Mouse (Mus musculus): ENCODE measurements at regions not wholly inside any gene's neighbourhood (a gene's known extent, or its start where the extent isn't known, plus 50 kb on each side); places are given as distances from the start of the nearest gene placed in this dataset.

GRCm38 (mm10) chr1:124156832-124157231 is 111.5 kb upstream of the Dpp10 start:
- TF ChIP-seq ZNF384 (IDR thresholded peaks at IDR 0.05; ENCODE audit: low read depth, low read length) (no peak), HCFC1 (IDR thresholded peaks at IDR 0.05; ENCODE audit: borderline replicate concordance, insufficient read depth, low read length) (no peak), CHD2 (IDR thresholded peaks at IDR 0.05; ENCODE audit: low read depth, low read length) (no peak), MAFK (IDR thresholded peaks at IDR 0.05; ENCODE audit: insufficient read depth, low read depth, low read length) (no peak), ZC3H11A (IDR thresholded peaks at IDR 0.05; ENCODE audit: borderline replicate concordance, low read depth, low read length) (no peak)
- no peaks in the 10 kb centered on the region for H3K36me3 ChIP-seq (ENCODE audit: control insufficient read depth, insufficient read depth, low read length, poor library complexity, severe bottlenecking)

GRCm38 (mm10) chr1:124152101-124152500 is 106.7 kb upstream of the Dpp10 start:
- in situ Hi-C loops (cut with MboI; ENCODE audit: low sequenced_read_pairs in 2 of 2, unreplicated experiment in 2 of 2): no loop called here
- Histone ChIP-seq H3K9me3 (ENCODE audit: control insufficient read depth, insufficient read depth, low read depth, low read length) (no peaks in the 10 kb centered on the region), H3K4me3 (ENCODE audit: insufficient read depth in 1 of 2, low read depth in 1 of 2, low read length in 2 of 2, poor library complexity in 1 of 2, severe bottlenecking in 1 of 2) (no peak overlapping the region), H3K4me1 (ENCODE audit: control insufficient read depth in 2 of 2, insufficient read depth in 2 of 2, low read length in 2 of 2, poor library complexity in 1 of 2) (no peaks in the 10 kb centered on the region), H3K27ac (ENCODE audit: insufficient read depth, low read depth, low read length, poor library complexity, severe bottlenecking) (no peak overlapping the region), H3K36me3 (ENCODE audit: control insufficient read depth, insufficient read depth, low read length, poor library complexity, severe bottlenecking) (no peaks in the 10 kb centered on the region), H3K9ac (ENCODE audit: insufficient read depth, low read depth, low read length, poor library complexity, severe bottlenecking) (no peak overlapping the region)
- no peak for TF ChIP-seq HCFC1 (IDR thresholded peaks at IDR 0.05; ENCODE audit: borderline replicate concordance, insufficient read depth, low read length)
- TF ChIP-seq ZC3H11A (IDR thresholded peaks at IDR 0.05; ENCODE audit: borderline replicate concordance, low read depth, low read length): no peak
- TF ChIP-seq MAFK (IDR thresholded peaks at IDR 0.05; ENCODE audit: insufficient read depth, low read depth, low read length): no peak
- no peak for TF ChIP-seq CHD2 (IDR thresholded peaks at IDR 0.05; ENCODE audit: low read depth, low read length)
- no peak for TF ChIP-seq ZNF384 (IDR thresholded peaks at IDR 0.05; ENCODE audit: low read depth, low read length)
- DNase-seq (ENCODE audit: low read depth, low spot score): no peak

More at GRCm38 (mm10) chr1:124156832-124157231, 111.5 kb upstream of the Dpp10 start:
- Histone ChIP-seq H3K4me1 (ENCODE audit: control insufficient read depth in 2 of 2, insufficient read depth in 2 of 2, low read length in 2 of 2, poor library complexity in 1 of 2) (no peaks in the 10 kb centered on the region), H3K9ac (ENCODE audit: insufficient read depth, low read depth, low read length, poor library complexity, severe bottlenecking) (no peak overlapping the region), H3K9me3 (ENCODE audit: control insufficient read depth, insufficient read depth, low read depth, low read length) (no peaks in the 10 kb centered on the region), H3K27ac (ENCODE audit: insufficient read depth, low read depth, low read length, poor library complexity, severe bottlenecking) (no peak overlapping the region), H3K4me3 (ENCODE audit: insufficient read depth in 1 of 2, low read depth in 1 of 2, low read length in 2 of 2, poor library complexity in 1 of 2, severe bottlenecking in 1 of 2) (no peak overlapping the region)
- in situ Hi-C loops (cut with MboI; ENCODE audit: low sequenced_read_pairs in 2 of 2, unreplicated experiment in 2 of 2): no loop called here
- no peak for DNase-seq (ENCODE audit: low read depth, low spot score)

GRCm38 (mm10) chr1:124148590-124148989 is 103.2 kb upstream of the Dpp10 start:
- TF ChIP-seq ZNF384 (IDR thresholded peaks at IDR 0.05; ENCODE audit: low read depth, low read length) (no peak), ZC3H11A (IDR thresholded peaks at IDR 0.05; ENCODE audit: borderline replicate concordance, low read depth, low read length) (no peak), HCFC1 (IDR thresholded peaks at IDR 0.05; ENCODE audit: borderline replicate concordance, insufficient read depth, low read length) (no peak), MAFK (IDR thresholded peaks at IDR 0.05; ENCODE audit: insufficient read depth, low read depth, low read length) (no peak), CHD2 (IDR thresholded peaks at IDR 0.05; ENCODE audit: low read depth, low read length) (no peak)
- no peak overlapping the region for H3K27ac ChIP-seq (ENCODE audit: insufficient read depth, low read depth, low read length, poor library complexity, severe bottlenecking)
- H3K4me1 ChIP-seq (ENCODE audit: control insufficient read depth in 2 of 2, insufficient read depth in 2 of 2, low read length in 2 of 2, poor library complexity in 1 of 2): no peaks in the 10 kb centered on the region
- H3K9me3 ChIP-seq (ENCODE audit: control insufficient read depth, insufficient read depth, low read depth, low read length): no peaks in the 10 kb centered on the region
- H3K36me3 ChIP-seq (ENCODE audit: control insufficient read depth, insufficient read depth, low read length, poor library complexity, severe bottlenecking): no peaks in the 10 kb centered on the region
- no peak overlapping the region for H3K9ac ChIP-seq (ENCODE audit: insufficient read depth, low read depth, low read length, poor library complexity, severe bottlenecking)
- H3K4me3 ChIP-seq (ENCODE audit: insufficient read depth in 1 of 2, low read depth in 1 of 2, low read length in 2 of 2, poor library complexity in 1 of 2, severe bottlenecking in 1 of 2): no peak overlapping the region
- DNase-seq (ENCODE audit: low read depth, low spot score): no peak
- in situ Hi-C loops (cut with MboI; ENCODE audit: low sequenced_read_pairs in 2 of 2, unreplicated experiment in 2 of 2): no loop called here

- DNase-seq (ENCODE audit: low read depth, low spot score): no peak
- H3K36me3 ChIP-seq (ENCODE audit: control insufficient read depth, insufficient read depth, low read length, poor library complexity, severe bottlenecking): no peaks in the 10 kb centered on the region
- H3K9ac ChIP-seq (ENCODE audit: insufficient read depth, low read depth, low read length, poor library complexity, severe bottlenecking): no peak overlapping the region
- no peaks in the 10 kb centered on the region for H3K4me1 ChIP-seq (ENCODE audit: control insufficient read depth in 2 of 2, insufficient read depth in 2 of 2, low read length in 2 of 2, poor library complexity in 1 of 2)
- in situ Hi-C loops (cut with MboI; ENCODE audit: low sequenced_read_pairs in 2 of 2, unreplicated experiment in 2 of 2): no loop called here
- H3K27ac ChIP-seq (ENCODE audit: insufficient read depth, low read depth, low read length, poor library complexity, severe bottlenecking): no peak overlapping the region
- H3K9me3 ChIP-seq (ENCODE audit: control insufficient read depth, insufficient read depth, low read depth, low read length): no peaks in the 10 kb centered on the region
- no peak overlapping the region for H3K4me3 ChIP-seq (ENCODE audit: insufficient read depth in 1 of 2, low read depth in 1 of 2, low read length in 2 of 2, poor library complexity in 1 of 2, severe bottlenecking in 1 of 2)
- TF ChIP-seq ZC3H11A (IDR thresholded peaks at IDR 0.05; ENCODE audit: borderline replicate concordance, low read depth, low read length) (no peak), ZNF384 (IDR thresholded peaks at IDR 0.05; ENCODE audit: low read depth, low read length) (no peak), MAFK (IDR thresholded peaks at IDR 0.05; ENCODE audit: insufficient read depth, low read depth, low read length) (no peak), CHD2 (IDR thresholded peaks at IDR 0.05; ENCODE audit: low read depth, low read length) (no peak), HCFC1 (IDR thresholded peaks at IDR 0.05; ENCODE audit: borderline replicate concordance, insufficient read depth, low read length) (no peak)
These were observed 59.0 kb upstream of the Dpp10 start for GRCm38 (mm10) chr1:124104286-124104846.
